Mouse (Mus musculus) cortical plate, adult 2 months (tissue): ENCODE results near the gene Siglec1. TPM values are rescaled to one million over a fixed set of nuclear protein-coding genes. Genes with fewer than 3 reads are reported as not detected.

ENCODE experiments used
- H3K27ac ChIP-seq: fragments of 200-500 bp; 2 replicates; pipeline ENCODE4 v1.5.1; 2012; ENCODE audit warnings: low read length, control low read depth, inconsistent platforms; ENCODE audit not compliant: insufficient read depth
- H3K4me1 ChIP-seq: fragments of 200-500 bp; 2 replicates; pipeline ENCODE4 v1.6.1; 2011; ENCODE audit warnings: low read length; ENCODE audit not compliant: control insufficient read depth, insufficient read depth
- H3K4me3 ChIP-seq: fragments of 200-500 bp; 2 replicates; pipeline ENCODE4 v1.5.1; 2011; ENCODE audit warnings: mild to moderate bottlenecking, low read length, control low read depth; ENCODE audit not compliant: insufficient read depth
- CTCF ChIP-seq: fragments of 200-500 bp; IDR thresholded peaks from 2 replicates; pipeline ENCODE4 v1.5.1; 2011; ENCODE audit warnings: mild to moderate bottlenecking, control low read depth, low read length; ENCODE audit not compliant: insufficient read depth; ENCODE audit errors: extremely low read depth
- POLR2A ChIP-seq: fragments of 200-500 bp; IDR thresholded peaks from 2 replicates; pipeline ENCODE4 v1.6.1; 2011; ENCODE audit warnings: mild to moderate bottlenecking, low read length, control low read depth; ENCODE audit not compliant: insufficient read depth; ENCODE audit errors: extremely low read depth
- polyA plus RNA-seq: library from polyadenylated mRNA; depleted of rRNA; stranded (reverse); fragments of >200 nt; gene quantifications from 2 replicates; pipeline ENCODE4 v1.2.3, GENCODE M21; 2012; rRNA removed

The Siglec1 gene
- polyA plus RNA-seq = 0.21 and 0.35 TPM in 2 replicates

GRCm38 (mm10) chr2:131086667-131087390 lies at the start of gene Siglec1:
Siglec1 (minus strand) TSS chr2:131086765.
- Histone ChIP-seq H3K4me3 (no peak within 1 kb of the TSS), H3K4me1 (no peaks in the 10 kb centered on the region), H3K27ac (no peak within 1 kb of the TSS)
- TF ChIP-seq POLR2A = no peak
- no peak for TF ChIP-seq CTCF

- H3K4me3 ChIP-seq = no peak overlapping the region
- TF ChIP-seq POLR2A = no peak
- no peak for TF ChIP-seq CTCF
- no peaks in the 10 kb centered on the region for H3K4me1 ChIP-seq
- 0 out of 2 replicates have a peak overlapping the region, but pooled peaks have one; percentile 11 for H3K27ac ChIP-seq
These were observed 49.1 kb upstream of the Siglec1 start for GRCm38 (mm10) chr2:131135521-131136139.

GRCm38 (mm10) chr2:131134826-131135400 lies 48.3 kb upstream of the Siglec1 start:
- TF ChIP-seq CTCF = no peak
- no peak for TF ChIP-seq POLR2A
- Histone ChIP-seq H3K4me3 (no peak overlapping the region), H3K27ac (peak overlapping the region; percentile 11; the same call in 1 of the 2 replicates), H3K4me1 (no peaks in the 10 kb centered on the region)

- TF ChIP-seq CTCF (no peak), POLR2A (no peak)
- Histone ChIP-seq H3K4me3 (no peak overlapping the region), H3K27ac (0 out of 2 replicates have a peak overlapping the region, but pooled peaks have one; percentile 11), H3K4me1 (no peaks in the 10 kb centered on the region)
These were observed 47.8 kb upstream of the Siglec1 start for GRCm38 (mm10) chr2:131134381-131134780.

GRCm38 (mm10) chr2:131132930-131133547 lies 46.5 kb upstream of the Siglec1 start, which contains the start of gene Gm11037:
Gm11037 (plus strand) TSS chr2:131133497.
- H3K4me1 ChIP-seq = no peaks in the 10 kb centered on the region
- no peak for TF ChIP-seq POLR2A
- TF ChIP-seq CTCF = no peak
- no peak within 1 kb of the TSS for H3K27ac ChIP-seq
- no peak within 1 kb of the TSS for H3K4me3 ChIP-seq

- TF ChIP-seq CTCF = no peak
- no peak for TF ChIP-seq POLR2A
- H3K4me3 ChIP-seq = no peak overlapping the region
- no peak overlapping the region for H3K27ac ChIP-seq
- H3K4me1 ChIP-seq = no peaks in the 10 kb centered on the region
These were observed 45.7 kb upstream of the Siglec1 start for GRCm38 (mm10) chr2:131132111-131132888.

- no peaks in the 10 kb centered on the region for H3K4me1 ChIP-seq
- H3K27ac ChIP-seq = no peak overlapping the region
- TF ChIP-seq POLR2A (no peak), CTCF (no peak)
- H3K4me3 ChIP-seq = no peak overlapping the region
These were observed 44.3 kb upstream of the Siglec1 start for GRCm38 (mm10) chr2:131130849-131131248.

- Histone ChIP-seq H3K4me3 (no peak overlapping the region), H3K27ac (no peak overlapping the region), H3K4me1 (no peaks in the 10 kb centered on the region)
- TF ChIP-seq POLR2A (no peak), CTCF (no peak)
These were observed 43.3 kb upstream of the Siglec1 start for GRCm38 (mm10) chr2:131129836-131130235.
